Mouse (Mus musculus) heart, adult 2 months (tissue): ENCODE measurements around the gene Fam213a. TPM values are rescaled to one million over a fixed set of nuclear protein-coding genes. Genes with fewer than 3 reads are reported as not detected.

Experiments
- DNase-seq, 2 experiments: peaks; one replicate each; pipeline ENCODE4 v3.0.0; 2021
- H3K27ac ChIP-seq: fragments of 200-600 bp; 2 replicates; pipeline ENCODE4 v1.8.1; 2022
- H3K27me3 ChIP-seq: fragments of 200-500 bp; 2 replicates; pipeline ENCODE4 v1.6.1; 2012; ENCODE audit warnings: mild to moderate bottlenecking, low read length, inconsistent platforms, mixed read lengths; ENCODE audit not compliant: control insufficient read depth, insufficient read depth
- H3K36me3 ChIP-seq: fragments of 200-500 bp; 2 replicates; pipeline ENCODE4 v1.6.1; 2012; ENCODE audit warnings: low read length, inconsistent platforms; ENCODE audit not compliant: control insufficient read depth, insufficient read depth
- H3K4me1 ChIP-seq: fragments of 200-500 bp; 2 replicates; pipeline ENCODE4 v1.6.1; 2011; ENCODE audit warnings: low read length; ENCODE audit not compliant: control insufficient read depth, insufficient read depth
- H3K4me3 ChIP-seq: fragments of 200-600 bp; 2 replicates; pipeline ENCODE4 v1.8.1; 2022
- H3K79me2 ChIP-seq: fragments of 200-500 bp; replicated peaks from 2 replicates; pipeline ENCODE4 v1.6.1; 2012; ENCODE audit warnings: mild to moderate bottlenecking, inconsistent platforms, low read length, moderate library complexity, mixed read lengths; ENCODE audit not compliant: control insufficient read depth, insufficient read depth
- H3K9ac ChIP-seq: fragments of 200-500 bp; 2 replicates; pipeline ENCODE4 v1.6.1; 2012; ENCODE audit warnings: low read depth, mild to moderate bottlenecking, control low read depth, inconsistent platforms, low read length, mixed read lengths
- CTCF ChIP-seq: fragments of 200-600 bp; IDR thresholded peaks from 2 replicates; pipeline ENCODE4 v1.8.1; 2022; ENCODE audit warnings: antibody characterized with exemption, mild to moderate bottlenecking, moderate library complexity
- EP300 ChIP-seq: fragments of 200-500 bp; IDR thresholded peaks from 2 replicates; pipeline ENCODE4 v1.6.1; 2011; ENCODE audit warnings: low read depth, low read length, control low read depth; ENCODE audit not compliant: insufficient read depth
- POLR2A ChIP-seq: fragments of 200-500 bp; IDR thresholded peaks from 2 replicates; pipeline ENCODE4 v1.6.1; 2011; ENCODE audit warnings: mild to moderate bottlenecking, low read depth, low read length, control low read depth; ENCODE audit not compliant: insufficient read depth
- WGBS: fragments of 180-500 bp; shearing (Covaris S2); methylation state at CpG from one replicate; pipeline ENCODE4 v1.1.7; 2018; 5-methylcytosine and 5-hydroxymethylcytosine counted together
- intact Hi-C: fragments of 180-260 bp; cut with DNase I; formaldehyde crosslinking; loops from one replicate; pipeline ENCODE4 v1.15.1; 2025
- polyA plus RNA-seq: library from polyadenylated mRNA; depleted of rRNA; stranded (reverse); fragments of >200 nt; gene quantifications from 2 replicates; pipeline ENCODE4 v1.2.3, GENCODE M21; 2012
- total RNA-seq, 2 experiments: library from RNA; stranded (reverse); gene quantifications; 2 replicates each; pipeline ENCODE4 v1.2.3; 2021

Gene Fam213a
- total and polyA plus RNA-seq, 3 experiments, result 16.6 to 32.4 (median 27.1) TPM

- intact Hi-C loops, result no loop called here
Measured at GRCm38 (mm10) chr14:40953381-40953780, 60.2 kb downstream of the Fam213a start.

GRCm38 (mm10) chr14:40952715-40953114 is 60.9 kb downstream of the Fam213a start:
- Histone ChIP-seq H3K4me3 (no peak overlapping the region), H3K79me2 (0 out of 2 replicates have a peak, but pooled peaks cover 3% of the 10 kb centered on the region), H3K36me3 (peaks cover 7% of the 10 kb centered on the region), H3K27ac (no peak overlapping the region), H3K9ac (no peak overlapping the region), H3K4me1 (peaks cover 40% of the 10 kb centered on the region), H3K27me3 (no peaks in the 10 kb centered on the region)
- TF ChIP-seq CTCF, result no peak
- TF ChIP-seq EP300, result no peak
- TF ChIP-seq POLR2A, result no peak
- WGBS, result 79% methylated on average over 2 of the region's 2 CpGs
- DNase-seq, result no peak
- intact Hi-C loops, result no loop called here

More at GRCm38 (mm10) chr14:40953381-40953780, 60.2 kb downstream of the Fam213a start:
- H3K4me1 ChIP-seq, result peaks cover 35% of the 10 kb centered on the region
- TF ChIP-seq POLR2A, result no peak
- TF ChIP-seq CTCF, result no peak
- TF ChIP-seq EP300, result no peak
- no peak overlapping the region for H3K4me3 ChIP-seq
- H3K9ac ChIP-seq, result no peak overlapping the region
- WGBS, result 82% methylated on average over 5 of the region's 5 CpGs
- 0 out of 2 replicates have a peak, but pooled peaks cover 3% of the 10 kb centered on the region for H3K79me2 ChIP-seq
- no peak for DNase-seq
- H3K36me3 ChIP-seq, result peaks cover 7% of the 10 kb centered on the region
- H3K27me3 ChIP-seq, result no peaks in the 10 kb centered on the region
- H3K27ac ChIP-seq, result no peak overlapping the region

GRCm38 (mm10) chr14:40952301-40952700 is 61.3 kb downstream of the Fam213a start:
- Histone ChIP-seq H3K27ac (no peak overlapping the region), H3K36me3 (peaks cover 7% of the 10 kb centered on the region), H3K9ac (no peak overlapping the region), H3K27me3 (no peaks in the 10 kb centered on the region), H3K4me1 (peaks cover 40% of the 10 kb centered on the region), H3K79me2 (0 out of 2 replicates have a peak, but pooled peaks cover 3% of the 10 kb centered on the region), H3K4me3 (no peak overlapping the region)
- intact Hi-C loops, result no loop called here
- WGBS, result 87% methylated on average over 3 of the region's 3 CpGs
- no peak for DNase-seq
- TF ChIP-seq POLR2A (no peak), EP300 (no peak), CTCF (no peak)

GRCm38 (mm10) chr14:40949730-40950614 is 63.6 kb downstream of the Fam213a start:
- H3K9ac ChIP-seq, result no peak overlapping the region
- intact Hi-C loops, result no loop called here
- 0 out of 2 replicates have a peak, but pooled peaks cover 1% of the 10 kb centered on the region for H3K79me2 ChIP-seq
- H3K27me3 ChIP-seq, result no peaks in the 10 kb centered on the region
- peaks cover 6% of the 10 kb centered on the region for H3K36me3 ChIP-seq
- H3K4me3 ChIP-seq, result no peak overlapping the region
- H3K4me1 ChIP-seq, result peaks cover 25% of the 10 kb centered on the region
- no peak for DNase-seq
- TF ChIP-seq CTCF (no peak), EP300 (no peak), POLR2A (no peak)
- WGBS, result 82% methylated on average over 7 of the region's 7 CpGs
- no peak overlapping the region; the same call in 1 of the 2 replicates for H3K27ac ChIP-seq

GRCm38 (mm10) chr14:40949047-40949446 is 64.5 kb downstream of the Fam213a start:
- Histone ChIP-seq H3K79me2 (0 out of 2 replicates have a peak, but pooled peaks cover 1% of the 10 kb centered on the region), H3K4me3 (no peak overlapping the region), H3K4me1 (peaks cover 22% of the 10 kb centered on the region), H3K27ac (peak overlapping the region; percentile 7; the same call in 1 of the 2 replicates), H3K36me3 (peaks cover 3% of the 10 kb centered on the region), H3K9ac (no peak overlapping the region), H3K27me3 (no peaks in the 10 kb centered on the region)
- no peak for DNase-seq
- 45% methylated on average over 3 of the region's 3 CpGs for WGBS
- no peak for TF ChIP-seq CTCF
- TF ChIP-seq EP300, result 0 out of 2 replicates have a peak, but pooled peaks have one; percentile 19
- intact Hi-C loops, result no loop called here

- no peak overlapping the region for H3K9ac ChIP-seq
- H3K4me3 ChIP-seq, result no peak overlapping the region
- peak overlapping the region; percentile 42 for H3K27ac ChIP-seq
- TF ChIP-seq POLR2A (no peak), CTCF (no peak), EP300 (no peak)
- no peaks in the 10 kb centered on the region for H3K27me3 ChIP-seq
- H3K79me2 ChIP-seq, result no peaks in the 10 kb centered on the region
- intact Hi-C loops, result no loop called here
- peaks cover 3% of the 10 kb centered on the region for H3K36me3 ChIP-seq
- H3K4me1 ChIP-seq, result peaks cover 22% of the 10 kb centered on the region
- DNase-seq, result no peak
- WGBS, result 83% methylated on average over 5 of the region's 5 CpGs
Measured at GRCm38 (mm10) chr14:40948522-40948921, 65.1 kb downstream of the Fam213a start.
